Mouse (Mus musculus): ENCODE measurements around the gene Parvg. TPM values are rescaled to one million over a fixed set of nuclear protein-coding genes. Genes with fewer than 3 reads are reported as not detected.

Parvg gene
- polyA plus RNA-seq, 1 experiment from 2014 or later, result 13.4 TPM

DNA sequence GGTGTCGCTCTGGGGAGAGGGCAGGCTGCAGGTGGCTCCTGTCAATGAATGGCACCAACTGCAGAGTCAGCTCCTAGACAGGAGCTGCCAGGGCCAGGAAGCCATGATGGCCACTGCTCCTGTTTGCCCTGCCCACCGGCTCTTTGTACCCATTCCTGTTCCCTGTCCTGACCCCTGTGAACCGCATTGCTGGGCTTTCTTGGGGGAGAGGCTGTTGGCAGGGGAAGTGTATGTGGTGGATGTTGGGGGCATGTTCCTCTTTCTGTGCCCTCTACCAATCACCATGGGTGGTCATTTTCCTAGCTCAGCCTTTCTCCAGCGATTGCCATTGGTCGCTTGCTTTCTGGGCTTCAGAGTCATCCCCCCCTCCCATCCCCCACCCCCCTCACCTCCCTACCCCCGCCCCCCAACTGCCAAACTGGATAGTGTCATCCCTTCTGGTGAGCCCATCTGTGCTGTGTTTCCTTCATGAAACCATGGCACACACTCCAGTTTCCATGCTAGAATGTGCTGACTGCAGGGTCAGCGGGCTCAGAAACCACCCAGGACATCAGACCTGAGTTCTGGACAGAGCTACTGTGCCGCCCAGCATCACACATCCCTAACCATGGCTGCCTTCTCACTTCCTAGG, 2.2 kb upstream of the Parvg start:
- no peak for TF ChIP-seq CTCF (IDR thresholded peaks at IDR 0.05; ENCODE audit: low read depth)
- no peak for TF ChIP-seq EP300 (IDR thresholded peaks at IDR 0.05; ENCODE audit: low read depth)
- Histone ChIP-seq H3K27ac (ENCODE audit: low read depth) (peak overlapping the region; percentile 29; the same call in 1 of the 2 replicates), H3K4me3 (ENCODE audit: low read depth, low read length) (no peak overlapping the region), H3K4me2 (ENCODE audit: low read depth, low read length) (no peak overlapping the region), H3K9ac (replicated peaks) (no peak overlapping the region), H3K27me3 (ENCODE audit: insufficient read depth, low read length) (no peaks in the 10 kb centered on the region), H3K4me1 (ENCODE audit: insufficient read depth) (peaks cover 8% of the 10 kb centered on the region), H3K36me3 (replicated peaks; ENCODE audit: insufficient read depth, low read length) (no peaks in the 10 kb centered on the region), H3K9me3 (ENCODE audit: low read length) (no peaks in the 10 kb centered on the region)
- WGBS (ENCODE audit: insufficient replicate concordance), result 35% methylated on average over 8 of the region's 8 CpGs
- peak; percentile 44; the same call in 1 of the 2 replicates for ATAC-seq
- no peak for DNase-seq

DNA sequence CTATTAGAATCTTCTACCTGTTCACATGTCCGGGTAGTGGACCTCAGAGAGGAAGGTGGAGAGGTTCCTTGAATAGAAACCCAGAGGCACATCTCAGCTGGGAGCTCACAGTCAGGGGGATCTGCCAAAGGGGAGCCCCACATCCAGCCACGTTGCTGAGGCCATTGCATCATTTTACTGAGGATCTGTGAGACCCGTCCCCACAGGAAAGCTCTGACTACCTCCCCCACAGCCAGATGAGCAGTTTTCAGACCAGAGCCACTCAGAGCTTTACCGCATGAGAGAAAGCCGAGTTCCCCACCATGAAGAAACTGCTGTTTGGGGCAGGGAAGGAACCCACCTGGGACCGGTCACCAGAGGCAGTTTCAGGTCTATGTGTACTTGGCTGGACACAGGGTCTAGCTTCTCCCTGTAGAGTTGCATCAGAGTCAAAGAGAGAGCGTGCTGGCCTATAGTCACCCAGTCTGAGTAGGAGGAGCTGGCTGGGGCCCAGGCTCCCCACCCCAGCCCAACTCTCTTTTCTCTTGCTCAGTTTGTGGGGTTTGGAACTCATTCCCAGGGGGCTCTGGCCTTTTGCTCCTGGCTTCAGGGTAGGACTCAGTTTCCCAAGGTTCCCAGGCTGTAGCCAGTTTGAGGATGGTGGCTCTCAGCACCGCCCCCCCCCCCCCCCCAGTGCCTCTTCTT, 1.2 kb downstream of the Parvg start:
- Histone ChIP-seq H3K9ac (replicated peaks) (peak overlapping the region; percentile 43), H3K4me3 (ENCODE audit: low read depth, low read length) (peak overlapping the region; percentile 41), H3K4me1 (ENCODE audit: insufficient read depth) (peaks cover 8% of the 10 kb centered on the region), H3K9me3 (ENCODE audit: low read length) (no peaks in the 10 kb centered on the region), H3K27me3 (ENCODE audit: insufficient read depth, low read length) (no peaks in the 10 kb centered on the region), H3K4me2 (ENCODE audit: low read depth, low read length) (peak overlapping the region; percentile 73), H3K36me3 (replicated peaks; ENCODE audit: insufficient read depth, low read length) (no peaks in the 10 kb centered on the region), H3K27ac (ENCODE audit: low read depth) (peak overlapping the region; percentile 52)
- DNase-seq (peak; percentile 46), ATAC-seq (peak; percentile 77)
- 18% methylated on average over 8 of the region's 8 CpGs for WGBS (ENCODE audit: insufficient replicate concordance)
- no peak for TF ChIP-seq CTCF (IDR thresholded peaks at IDR 0.05; ENCODE audit: low read depth)
- TF ChIP-seq EP300 (IDR thresholded peaks at IDR 0.05; ENCODE audit: low read depth), result no peak

DNA sequence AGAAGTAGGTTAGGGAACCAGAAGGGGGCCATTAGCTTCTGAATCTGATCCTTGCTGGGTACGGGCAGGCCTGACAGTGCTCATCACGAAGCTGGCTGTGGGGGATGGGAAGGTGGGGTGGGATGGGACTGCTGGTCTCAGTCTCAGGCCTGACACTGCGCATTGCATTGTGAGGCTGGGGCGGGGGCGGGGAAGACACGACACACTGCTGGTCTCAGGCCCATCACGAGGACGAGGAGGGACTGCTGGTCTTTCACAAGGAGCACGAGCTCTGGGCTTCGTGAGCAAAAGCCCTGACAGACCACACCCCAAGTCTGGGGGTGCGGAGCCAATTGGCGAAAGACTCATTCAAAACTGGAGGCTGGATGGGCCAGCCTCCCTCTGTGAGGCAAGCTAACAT, 1.9 kb downstream of the Parvg start:
- no peak for TF ChIP-seq CTCF (IDR thresholded peaks at IDR 0.05; ENCODE audit: low read depth)
- TF ChIP-seq EP300 (IDR thresholded peaks at IDR 0.05; ENCODE audit: low read depth), result no peak
- WGBS (ENCODE audit: insufficient replicate concordance), result 48% methylated on average over 11 of the region's 12 CpGs
- peak; percentile 40 for ATAC-seq
- DNase-seq, result peak; percentile 50
- H3K9me3 ChIP-seq (ENCODE audit: low read length), result no peaks in the 10 kb centered on the region
- H3K4me1 ChIP-seq (ENCODE audit: insufficient read depth), result peaks cover 8% of the 10 kb centered on the region
- peak overlapping the region; percentile 43 for H3K9ac ChIP-seq (replicated peaks)
- peak overlapping the region; percentile 41 for H3K4me3 ChIP-seq (ENCODE audit: low read depth, low read length)
- H3K4me2 ChIP-seq (ENCODE audit: low read depth, low read length), result peak overlapping the region; percentile 73
- H3K27me3 ChIP-seq (ENCODE audit: insufficient read depth, low read length), result no peaks in the 10 kb centered on the region
- peak overlapping the region; percentile 52 for H3K27ac ChIP-seq (ENCODE audit: low read depth)
- no peaks in the 10 kb centered on the region for H3K36me3 ChIP-seq (replicated peaks; ENCODE audit: insufficient read depth, low read length)

DNA sequence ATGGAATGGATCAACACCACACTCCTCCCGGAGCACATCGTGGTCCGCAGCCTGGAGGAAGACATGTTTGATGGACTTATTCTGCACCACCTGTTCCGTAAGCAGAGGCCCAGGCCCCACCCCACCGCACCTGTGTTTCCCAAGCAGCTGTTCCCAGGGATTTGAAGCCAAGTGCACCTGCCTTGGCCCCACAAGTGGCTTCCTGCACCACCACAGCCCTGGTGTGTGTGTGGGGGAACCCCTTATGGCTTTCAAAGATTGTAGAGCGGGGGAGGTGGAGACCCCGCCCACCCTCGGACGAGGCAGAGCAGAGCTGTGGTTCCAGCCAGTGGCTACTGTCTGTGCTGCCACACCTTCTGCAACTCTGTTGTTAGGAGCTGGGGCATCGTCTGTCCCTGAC, 5.0 kb downstream of the Parvg start:
- Histone ChIP-seq H3K9ac (replicated peaks) (no peak overlapping the region), H3K4me3 (ENCODE audit: low read depth, low read length) (no peak overlapping the region), H3K9me3 (ENCODE audit: low read length) (no peaks in the 10 kb centered on the region), H3K27me3 (ENCODE audit: insufficient read depth, low read length) (no peaks in the 10 kb centered on the region), H3K4me1 (ENCODE audit: insufficient read depth) (peaks cover 5% of the 10 kb centered on the region), H3K4me2 (ENCODE audit: low read depth, low read length) (no peak overlapping the region), H3K27ac (ENCODE audit: low read depth) (no peak overlapping the region), H3K36me3 (replicated peaks; ENCODE audit: insufficient read depth, low read length) (0 out of 2 replicates have a peak, but pooled peaks cover 3% of the 10 kb centered on the region)
- WGBS (ENCODE audit: insufficient replicate concordance), result 73% methylated on average over 10 of the region's 10 CpGs
- ATAC-seq (no peak), DNase-seq (no peak)
- no peak for TF ChIP-seq CTCF (IDR thresholded peaks at IDR 0.05; ENCODE audit: low read depth)
- no peak for TF ChIP-seq EP300 (IDR thresholded peaks at IDR 0.05; ENCODE audit: low read depth)

DNA sequence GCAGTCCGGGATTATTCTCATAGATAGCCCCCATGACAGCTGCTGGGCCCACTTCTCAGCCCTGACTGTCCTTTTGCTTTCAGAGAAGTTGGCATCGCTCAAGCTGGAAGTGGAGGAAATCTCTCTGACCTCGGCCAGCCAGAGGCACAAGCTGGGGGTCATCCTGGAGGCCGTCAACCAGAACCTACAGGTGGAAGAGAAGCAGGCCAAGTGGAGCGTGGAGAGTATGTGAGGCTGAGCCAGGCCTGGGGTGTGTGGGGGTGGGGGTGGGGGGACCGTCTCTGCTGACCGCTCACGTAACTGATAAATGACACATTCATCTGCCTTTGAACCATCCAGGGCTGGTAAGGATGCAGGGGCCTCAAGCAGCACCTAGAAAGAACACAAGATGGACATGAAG, 6.1 kb downstream of the Parvg start:
- no peaks in the 10 kb centered on the region for H3K27me3 ChIP-seq (ENCODE audit: insufficient read depth, low read length)
- no peak overlapping the region for H3K9ac ChIP-seq (replicated peaks)
- DNase-seq (no peak), ATAC-seq (no peak)
- H3K36me3 ChIP-seq (replicated peaks; ENCODE audit: insufficient read depth, low read length), result 0 out of 2 replicates have a peak, but pooled peaks cover 3% of the 10 kb centered on the region
- peaks cover 5% of the 10 kb centered on the region for H3K4me1 ChIP-seq (ENCODE audit: insufficient read depth)
- TF ChIP-seq EP300 (IDR thresholded peaks at IDR 0.05; ENCODE audit: low read depth) (no peak), CTCF (IDR thresholded peaks at IDR 0.05; ENCODE audit: low read depth) (no peak)
- no peak overlapping the region for H3K4me3 ChIP-seq (ENCODE audit: low read depth, low read length)
- no peak overlapping the region for H3K4me2 ChIP-seq (ENCODE audit: low read depth, low read length)
- H3K27ac ChIP-seq (ENCODE audit: low read depth), result no peak overlapping the region
- WGBS (ENCODE audit: insufficient replicate concordance), result 82% methylated on average over 8 of the region's 8 CpGs
- no peaks in the 10 kb centered on the region for H3K9me3 ChIP-seq (ENCODE audit: low read length)

DNA sequence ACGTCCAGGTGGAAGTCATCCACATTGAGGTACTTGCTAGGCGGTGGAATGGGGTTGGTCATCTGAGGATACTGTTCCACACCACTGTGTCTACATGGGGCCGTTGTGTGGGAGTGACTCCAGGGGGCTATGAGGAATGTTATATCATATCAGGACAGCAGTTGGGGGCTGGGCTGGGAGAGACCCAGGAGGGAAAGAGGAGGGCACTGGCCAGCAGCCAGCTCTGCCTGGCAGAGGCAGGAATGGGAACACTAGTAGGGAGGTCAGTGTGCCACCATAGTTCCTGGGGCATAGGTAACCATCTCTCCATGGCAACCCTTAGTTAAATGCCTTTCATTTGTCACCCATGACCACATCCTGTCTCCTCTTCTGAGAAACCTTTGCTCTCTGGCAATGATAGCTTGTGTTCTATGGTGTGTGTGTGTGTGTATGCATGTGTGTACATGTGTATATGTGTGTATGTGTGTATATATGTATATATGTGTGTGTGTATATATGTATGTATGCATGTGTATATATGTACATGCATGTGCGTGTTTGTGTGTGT, 7.3 kb downstream of the Parvg start:
- Histone ChIP-seq H3K27me3 (ENCODE audit: insufficient read depth, low read length) (no peaks in the 10 kb centered on the region), H3K36me3 (replicated peaks; ENCODE audit: insufficient read depth, low read length) (0 out of 2 replicates have a peak, but pooled peaks cover 3% of the 10 kb centered on the region), H3K9ac (replicated peaks) (no peak overlapping the region), H3K9me3 (ENCODE audit: low read length) (no peaks in the 10 kb centered on the region), H3K4me2 (ENCODE audit: low read depth, low read length) (no peak overlapping the region), H3K4me3 (ENCODE audit: low read depth, low read length) (no peak overlapping the region), H3K27ac (ENCODE audit: low read depth) (no peak overlapping the region), H3K4me1 (ENCODE audit: insufficient read depth) (no peaks in the 10 kb centered on the region; the same call in 1 of the 2 replicates)
- no peak for DNase-seq
- TF ChIP-seq CTCF (IDR thresholded peaks at IDR 0.05; ENCODE audit: low read depth) (no peak), EP300 (IDR thresholded peaks at IDR 0.05; ENCODE audit: low read depth) (no peak)
- ATAC-seq, result no peak
- 78% methylated on average over 4 of the region's 4 CpGs for WGBS (ENCODE audit: insufficient replicate concordance)
